Mouse (Mus musculus) lung, embryonic 15.5 days (tissue): ENCODE measurements around the gene Cnpy1. TPM values are rescaled to one million over a fixed set of nuclear protein-coding genes. Genes with fewer than 3 reads are reported as not detected.

ENCODE experiments used
- ATAC-seq: fragments of 200-750 bp; cut with Nextera tagmentation; 2 replicates; pipeline ENCODE4 v1.8.0; 2017; ENCODE audit warnings: moderate number of reproducible peaks, borderline replicate concordance; ENCODE audit not compliant: low FRiP score, low TSS enrichment; ENCODE audit errors: extremely low read depth
- H3K27ac ChIP-seq: fragments of 300-500 bp; sonication (generic); 2 replicates; pipeline ENCODE4 v1.5.1; 2015; ENCODE audit warnings: moderate library complexity, mild to moderate bottlenecking, inconsistent platforms
- H3K27me3 ChIP-seq: fragments of 300-500 bp; sonication (generic); 2 replicates; pipeline ENCODE4 v1.6.1; 2015; ENCODE audit warnings: inconsistent platforms
- H3K36me3 ChIP-seq: fragments of 300-500 bp; sonication (generic); 2 replicates; pipeline ENCODE4 v1.6.1; 2015; ENCODE audit warnings: inconsistent platforms
- H3K4me1 ChIP-seq: fragments of 300-500 bp; sonication (generic); 2 replicates; pipeline ENCODE4 v1.6.1; 2015; ENCODE audit warnings: inconsistent platforms
- H3K4me2 ChIP-seq: fragments of 300-500 bp; sonication (generic); 2 replicates; pipeline ENCODE4 v1.6.1; 2015; ENCODE audit warnings: inconsistent platforms, mild to moderate bottlenecking, moderate library complexity
- H3K4me3 ChIP-seq: fragments of 300-500 bp; sonication (generic); 2 replicates; pipeline ENCODE4 v1.5.1; 2015; ENCODE audit warnings: mild to moderate bottlenecking, inconsistent platforms
- H3K9ac ChIP-seq: fragments of 300-500 bp; sonication (generic); 2 replicates; pipeline ENCODE4 v1.6.1; 2015; ENCODE audit warnings: inconsistent platforms
- H3K9me3 ChIP-seq: fragments of 300-500 bp; sonication (generic); 2 replicates; pipeline ENCODE4 v1.6.1; 2016; ENCODE audit warnings: inconsistent platforms
- WGBS: fragments of 180-500 bp; shearing (Covaris S2); methylation state at CpG from one replicate; pipeline ENCODE4 v1.1.7; 2015; 5-methylcytosine and 5-hydroxymethylcytosine counted together
- polyA plus RNA-seq: library from polyadenylated mRNA; unstranded; fragments of >200 nt; fragmentation: Nextera tagmentation; extraction: Ambion mirVana; gene quantifications from 2 replicates; pipeline ENCODE4 v1.2.1, GENCODE M21; 2015

Cnpy1 gene
- polyA plus RNA-seq, 1 experiment from 2014 or later: 0.56 TPM

DNA sequence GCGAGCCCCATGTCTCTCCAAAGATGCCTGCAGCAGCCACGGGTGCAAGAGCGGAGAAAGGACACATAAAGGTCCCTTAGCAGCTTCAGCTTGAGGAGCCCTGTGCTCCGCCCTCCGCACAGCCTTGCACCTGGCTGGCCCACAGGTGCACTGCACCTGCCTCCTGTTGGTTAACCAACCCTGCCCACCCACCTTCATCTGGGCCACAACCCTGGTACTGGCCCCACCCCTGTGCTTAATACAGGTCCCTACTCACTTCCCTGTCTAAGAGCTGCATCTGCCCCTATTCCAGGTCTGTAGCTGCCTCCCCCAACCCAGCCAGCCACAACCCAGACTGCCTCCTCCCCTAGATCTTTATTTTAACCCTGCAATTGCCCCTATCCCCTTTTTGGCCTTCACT is 16.5 kb upstream of the Cnpy1 start:
- Histone ChIP-seq H3K4me1 (no peaks in the 10 kb centered on the region), H3K9ac (no peak overlapping the region), H3K4me2 (no peak overlapping the region), H3K27ac (no peak overlapping the region), H3K9me3 (no peaks in the 10 kb centered on the region), H3K4me3 (no peak overlapping the region), H3K27me3 (no peaks in the 10 kb centered on the region), H3K36me3 (no peaks in the 10 kb centered on the region)
- 78% methylated on average over 5 of the region's 5 CpGs for WGBS
- no peak for ATAC-seq

DNA sequence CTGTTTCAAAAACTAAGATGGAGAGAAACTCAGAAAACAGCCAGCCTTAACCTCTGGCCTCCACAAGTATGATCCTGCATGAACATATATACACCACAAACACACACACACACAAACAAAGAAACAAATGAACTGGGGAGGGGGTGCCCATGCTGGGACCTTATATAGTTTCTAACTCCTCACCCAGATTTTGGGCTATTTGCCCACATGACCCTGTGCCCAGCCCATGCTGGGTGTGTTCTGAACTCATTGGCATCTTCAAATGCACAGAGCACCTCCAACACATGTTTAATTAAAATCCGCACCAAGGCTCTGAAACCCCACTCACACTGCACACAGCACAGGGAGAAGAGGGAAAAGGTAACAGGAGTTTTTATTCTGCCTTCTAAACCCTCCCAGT is 14.3 kb upstream of the Cnpy1 start:
- Histone ChIP-seq H3K27ac (no peak overlapping the region), H3K27me3 (no peaks in the 10 kb centered on the region), H3K4me1 (no peaks in the 10 kb centered on the region), H3K36me3 (no peaks in the 10 kb centered on the region), H3K4me2 (no peak overlapping the region), H3K9ac (no peak overlapping the region), H3K9me3 (no peaks in the 10 kb centered on the region), H3K4me3 (no peak overlapping the region)
- no peak for ATAC-seq
- 89% methylated on average over 1 of the region's 1 CpGs for WGBS

DNA sequence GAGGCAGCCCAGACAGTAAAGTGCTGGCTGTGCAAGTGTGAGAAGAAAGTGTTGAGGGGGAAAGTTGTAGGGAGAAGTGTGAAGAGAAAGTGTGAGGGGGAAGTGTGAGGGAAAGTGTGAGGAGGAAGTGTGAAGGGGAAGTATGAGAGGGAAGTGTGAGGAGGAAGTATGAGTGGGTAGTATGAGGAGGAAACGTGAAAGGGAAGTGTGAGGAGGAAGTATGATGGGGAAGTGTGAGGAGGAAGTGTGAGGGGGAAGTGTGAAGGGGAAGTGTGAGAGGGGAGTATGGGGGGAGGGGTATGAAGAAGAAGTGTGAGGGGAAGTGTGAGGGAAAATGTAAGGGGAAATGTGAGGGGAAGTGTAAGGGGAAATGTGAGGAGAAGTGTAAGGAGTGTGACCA is 13.8 kb upstream of the Cnpy1 start:
- H3K36me3 ChIP-seq: no peaks in the 10 kb centered on the region
- WGBS: 15% methylated on average over 1 of the region's 1 CpGs
- H3K4me3 ChIP-seq: no peak overlapping the region
- H3K27me3 ChIP-seq: no peaks in the 10 kb centered on the region
- H3K27ac ChIP-seq: no peak overlapping the region
- no peak for ATAC-seq
- no peak overlapping the region for H3K9ac ChIP-seq
- no peak overlapping the region for H3K4me2 ChIP-seq
- H3K9me3 ChIP-seq: no peaks in the 10 kb centered on the region
- no peaks in the 10 kb centered on the region for H3K4me1 ChIP-seq

DNA sequence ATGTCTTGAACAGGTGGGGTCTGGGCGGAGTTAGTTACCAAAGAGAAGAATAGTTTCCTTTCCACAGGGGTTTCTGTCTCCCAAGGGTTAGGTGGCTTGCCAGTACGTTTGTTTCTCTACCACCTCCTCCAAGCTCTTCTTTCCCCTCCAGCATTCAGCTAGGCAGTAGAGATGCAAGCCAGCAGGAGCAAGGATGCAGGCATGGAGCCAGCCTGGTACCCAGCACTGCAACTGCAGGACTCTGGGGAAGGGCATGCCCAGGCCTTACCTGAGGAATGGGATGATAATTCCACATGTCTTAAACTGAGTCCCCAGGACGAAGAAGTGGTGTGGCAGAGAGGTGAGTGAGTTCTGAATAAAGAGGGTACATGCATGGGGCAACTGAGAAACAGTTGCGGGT is 12.2 kb upstream of the Cnpy1 start:
- no peaks in the 10 kb centered on the region for H3K36me3 ChIP-seq
- H3K9me3 ChIP-seq: no peaks in the 10 kb centered on the region
- H3K27me3 ChIP-seq: no peaks in the 10 kb centered on the region
- no peak overlapping the region for H3K4me2 ChIP-seq
- WGBS: 67% methylated on average over 4 of the region's 4 CpGs
- no peaks in the 10 kb centered on the region for H3K4me1 ChIP-seq
- H3K27ac ChIP-seq: no peak overlapping the region
- no peak overlapping the region for H3K9ac ChIP-seq
- H3K4me3 ChIP-seq: no peak overlapping the region
- ATAC-seq: no peak

DNA sequence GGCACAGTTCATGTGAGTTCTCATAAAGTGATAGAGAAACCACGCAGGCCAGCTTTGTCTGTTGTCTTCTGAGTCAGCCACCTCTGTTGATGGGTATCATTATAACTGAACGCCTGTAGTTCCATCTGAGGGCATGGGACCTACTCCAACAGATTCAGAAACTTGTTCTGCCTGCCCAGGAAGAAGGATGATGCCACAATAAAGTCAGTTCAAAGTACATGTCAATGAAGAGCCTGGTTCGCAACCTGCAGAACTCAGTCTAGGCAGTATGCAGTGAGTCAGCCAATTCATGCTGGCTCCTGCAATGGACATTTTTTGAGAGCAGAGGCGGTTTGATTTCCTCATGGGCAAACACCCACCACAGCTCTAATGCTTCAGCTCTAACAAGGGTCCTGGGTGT is 7.4 kb upstream of the Cnpy1 start:
- Histone ChIP-seq H3K27me3 (no peaks in the 10 kb centered on the region), H3K36me3 (no peaks in the 10 kb centered on the region), H3K4me3 (no peak overlapping the region), H3K9me3 (no peaks in the 10 kb centered on the region), H3K4me1 (no peaks in the 10 kb centered on the region), H3K9ac (no peak overlapping the region), H3K4me2 (no peak overlapping the region), H3K27ac (no peak overlapping the region)
- no peak for ATAC-seq
- WGBS: 82% methylated on average over 4 of the region's 4 CpGs

DNA sequence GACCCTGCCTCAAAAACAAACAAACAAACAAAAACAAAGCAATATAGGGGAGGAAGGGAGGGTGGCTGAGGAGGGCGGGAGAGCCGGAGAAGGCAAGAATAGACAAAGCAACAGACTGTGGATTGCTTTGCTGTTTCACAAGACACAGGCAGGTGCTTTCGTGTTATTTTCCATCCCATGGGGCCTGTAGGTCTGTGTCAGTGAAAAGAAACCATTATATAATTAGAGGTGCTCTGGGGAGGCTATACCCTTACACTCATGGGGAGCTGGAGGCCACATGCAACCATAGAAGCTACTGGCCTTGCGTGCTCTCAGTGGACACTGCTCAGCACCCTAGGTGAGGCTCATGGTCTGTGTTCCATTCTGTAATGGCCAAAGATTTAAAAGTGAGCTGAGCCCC is 6.7 kb upstream of the Cnpy1 start:
- Histone ChIP-seq H3K9ac (no peak overlapping the region), H3K9me3 (no peaks in the 10 kb centered on the region), H3K4me1 (no peaks in the 10 kb centered on the region), H3K27ac (no peak overlapping the region), H3K4me2 (no peak overlapping the region), H3K4me3 (no peak overlapping the region), H3K36me3 (no peaks in the 10 kb centered on the region), H3K27me3 (no peaks in the 10 kb centered on the region)
- no peak for ATAC-seq
- 80% methylated on average over 4 of the region's 4 CpGs for WGBS

DNA sequence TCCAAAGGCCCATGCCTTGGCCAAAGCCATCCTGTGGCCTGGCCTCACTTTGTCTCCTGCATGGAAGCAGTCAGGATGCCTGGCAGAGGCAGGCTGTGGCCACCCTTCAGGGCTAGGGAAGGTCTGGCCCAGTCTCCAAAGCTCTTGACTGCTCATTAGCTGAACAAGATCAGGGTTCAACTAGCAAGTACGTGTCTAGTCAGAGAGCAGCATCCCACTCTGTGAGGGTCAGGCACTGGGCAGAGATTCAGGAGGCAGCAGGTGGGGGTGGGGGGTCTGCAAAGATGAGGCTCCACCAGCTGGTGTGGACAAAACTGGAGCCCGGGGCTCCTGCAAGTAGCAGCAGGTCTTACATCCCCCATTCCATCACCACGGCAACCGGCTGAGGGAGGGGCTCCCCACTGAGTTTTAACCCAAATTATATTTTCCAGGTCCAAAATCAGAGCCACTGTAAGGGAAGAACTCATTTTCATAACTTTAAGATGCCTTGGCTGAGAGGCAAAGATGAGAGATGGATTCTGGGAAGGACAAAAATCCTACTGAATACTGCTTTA is 5.7 kb upstream of the Cnpy1 start:
- Histone ChIP-seq H3K9ac (no peak overlapping the region), H3K4me3 (no peak overlapping the region), H3K27ac (no peak overlapping the region), H3K9me3 (no peaks in the 10 kb centered on the region), H3K36me3 (no peaks in the 10 kb centered on the region), H3K27me3 (no peaks in the 10 kb centered on the region), H3K4me2 (no peak overlapping the region), H3K4me1 (no peaks in the 10 kb centered on the region)
- WGBS: 58% methylated on average over 4 of the region's 4 CpGs
- ATAC-seq: no peak

DNA sequence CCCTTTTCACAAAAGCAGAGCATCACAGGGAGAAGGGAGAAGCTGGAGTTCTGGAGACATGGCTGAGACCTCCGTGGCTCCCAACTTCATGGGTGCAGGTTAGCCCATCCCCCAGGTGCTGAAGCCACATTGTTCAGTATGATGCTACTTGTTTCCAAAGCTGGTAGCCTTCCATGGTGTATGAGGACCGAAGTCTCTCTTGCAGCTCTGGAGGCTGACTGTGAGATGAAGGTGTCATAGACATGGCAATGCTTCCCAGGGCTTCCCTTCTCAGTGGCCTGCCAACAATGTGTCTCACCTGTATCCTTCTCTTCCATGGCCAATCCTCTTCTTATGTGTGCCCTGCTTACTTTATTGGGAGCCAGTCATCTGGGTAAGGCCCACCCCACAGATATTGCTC is 4.9 kb upstream of the Cnpy1 start:
- no peaks in the 10 kb centered on the region for H3K4me1 ChIP-seq
- no peaks in the 10 kb centered on the region for H3K27me3 ChIP-seq
- H3K36me3 ChIP-seq: no peaks in the 10 kb centered on the region
- H3K4me3 ChIP-seq: no peak overlapping the region
- no peak for ATAC-seq
- no peak overlapping the region for H3K4me2 ChIP-seq
- no peak overlapping the region for H3K27ac ChIP-seq
- WGBS: 77% methylated on average over 2 of the region's 2 CpGs
- H3K9me3 ChIP-seq: no peaks in the 10 kb centered on the region
- H3K9ac ChIP-seq: no peak overlapping the region

DNA sequence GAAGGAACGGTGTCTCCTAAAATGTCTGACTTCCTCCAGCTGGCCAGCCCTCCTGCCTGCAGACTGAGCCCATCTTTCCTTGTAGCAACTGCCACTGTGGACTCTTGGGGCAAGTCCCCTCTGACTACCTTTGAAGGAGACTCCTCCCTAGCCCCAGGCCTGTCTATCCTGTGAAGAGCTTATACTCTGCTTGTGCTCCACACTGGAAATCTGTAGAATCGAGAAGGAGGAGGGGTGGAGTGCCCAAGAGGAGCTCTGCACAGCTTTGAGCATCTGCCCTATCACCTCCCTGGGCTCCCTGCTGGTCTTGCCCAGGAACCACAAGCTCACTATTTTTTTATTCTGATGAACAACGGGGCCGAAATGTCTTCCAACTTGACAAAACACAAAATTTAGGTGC is 485 bp downstream of the Cnpy1 start:
- Histone ChIP-seq H3K27ac (no peak overlapping the region), H3K9me3 (no peaks in the 10 kb centered on the region), H3K36me3 (no peaks in the 10 kb centered on the region), H3K4me2 (no peak overlapping the region), H3K27me3 (no peaks in the 10 kb centered on the region), H3K4me3 (no peak overlapping the region), H3K4me1 (no peaks in the 10 kb centered on the region), H3K9ac (no peak overlapping the region)
- 61% methylated on average over 4 of the region's 4 CpGs for WGBS
- ATAC-seq: no peak

DNA sequence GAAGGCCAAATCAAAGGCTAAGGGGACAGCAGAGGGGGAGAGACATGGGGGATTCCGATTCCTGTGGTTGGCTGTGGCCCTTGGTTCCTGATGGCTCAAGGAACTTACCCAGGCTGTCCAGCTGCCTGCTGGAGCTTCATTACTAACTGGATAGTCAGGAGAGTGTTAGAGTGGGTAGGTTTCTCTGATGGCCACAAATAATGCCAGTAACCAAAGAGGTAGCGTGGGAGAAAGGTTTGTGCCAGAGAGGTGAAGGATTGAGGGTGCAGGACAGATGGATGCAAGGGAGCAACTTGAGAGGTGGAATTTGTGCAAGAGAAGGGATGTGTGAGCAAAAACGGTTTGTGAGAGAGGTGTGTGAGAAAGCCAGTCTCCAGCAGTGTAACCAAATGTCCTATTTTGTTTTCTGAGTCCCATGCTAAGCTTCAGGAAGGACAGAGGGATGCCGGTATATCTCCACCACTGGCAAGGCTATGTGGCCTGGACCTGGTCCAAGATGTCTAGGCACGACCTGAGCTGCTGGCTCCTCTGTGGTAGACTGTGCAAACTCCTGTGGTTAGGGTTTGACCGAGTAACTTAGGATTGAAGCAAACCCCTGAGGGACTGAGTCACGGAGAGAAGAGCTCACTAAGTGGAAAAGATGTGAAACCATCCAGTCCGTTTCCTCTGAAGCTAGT is 2.0 kb downstream of the Cnpy1 start:
- 61% methylated on average over 8 of the region's 8 CpGs for WGBS
- Histone ChIP-seq H3K9me3 (no peaks in the 10 kb centered on the region), H3K4me3 (no peak overlapping the region), H3K27ac (no peak overlapping the region), H3K27me3 (no peaks in the 10 kb centered on the region), H3K4me1 (no peaks in the 10 kb centered on the region), H3K4me2 (no peak overlapping the region), H3K9ac (no peak overlapping the region), H3K36me3 (no peaks in the 10 kb centered on the region)
- no peak for ATAC-seq

DNA sequence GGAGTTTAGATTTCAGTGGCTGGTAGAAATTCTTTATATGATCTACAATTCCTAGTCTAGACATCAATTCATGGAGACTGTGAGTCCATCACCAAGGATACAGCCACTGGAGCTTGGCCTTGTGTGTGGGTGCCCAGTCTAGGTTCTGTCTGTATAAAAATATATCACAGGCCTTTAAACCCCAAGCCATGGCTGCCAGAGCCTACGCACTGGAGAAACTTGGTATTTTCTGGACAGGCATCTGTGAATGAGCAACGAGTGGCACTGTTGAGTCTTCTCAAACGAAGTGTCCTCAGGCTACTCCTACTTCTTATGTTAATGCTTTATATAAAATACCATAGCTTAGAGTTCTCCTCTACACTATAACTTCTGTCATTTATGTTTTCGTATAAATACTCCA is 4.2 kb downstream of the Cnpy1 start:
- H3K9me3 ChIP-seq: no peaks in the 10 kb centered on the region
- H3K4me3 ChIP-seq: no peak overlapping the region
- no peaks in the 10 kb centered on the region for H3K27me3 ChIP-seq
- WGBS: 67% methylated on average over 4 of the region's 4 CpGs
- no peak for ATAC-seq
- no peaks in the 10 kb centered on the region for H3K4me1 ChIP-seq
- H3K27ac ChIP-seq: no peak overlapping the region
- H3K9ac ChIP-seq: no peak overlapping the region
- no peak overlapping the region for H3K4me2 ChIP-seq
- no peaks in the 10 kb centered on the region for H3K36me3 ChIP-seq

DNA sequence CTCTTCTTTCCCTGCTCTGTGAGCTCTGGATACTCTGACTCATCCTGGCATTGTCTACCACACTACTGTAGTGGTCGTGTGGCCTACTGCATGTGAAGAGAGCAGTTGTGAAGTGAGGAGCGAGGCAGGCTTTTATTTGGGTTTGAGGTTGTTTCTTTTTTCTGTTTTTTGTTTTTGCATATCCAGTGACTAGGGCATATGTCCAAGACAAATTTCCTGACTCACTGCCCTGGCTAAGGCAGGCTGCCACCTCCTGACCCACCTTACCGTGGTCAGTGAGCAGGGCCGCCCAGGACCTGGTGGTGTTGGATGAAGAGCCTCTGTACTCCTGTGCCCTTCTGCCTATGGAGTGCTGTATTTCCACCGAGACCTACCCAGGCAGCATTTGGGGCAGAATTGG is 5.8 kb downstream of the Cnpy1 start:
- ATAC-seq: no peak
- Histone ChIP-seq H3K27ac (no peak overlapping the region), H3K4me1 (no peaks in the 10 kb centered on the region), H3K27me3 (no peaks in the 10 kb centered on the region), H3K4me3 (no peak overlapping the region), H3K9me3 (no peaks in the 10 kb centered on the region), H3K9ac (no peak overlapping the region), H3K4me2 (no peak overlapping the region), H3K36me3 (no peaks in the 10 kb centered on the region)
- WGBS: 75% methylated on average over 5 of the region's 5 CpGs

DNA sequence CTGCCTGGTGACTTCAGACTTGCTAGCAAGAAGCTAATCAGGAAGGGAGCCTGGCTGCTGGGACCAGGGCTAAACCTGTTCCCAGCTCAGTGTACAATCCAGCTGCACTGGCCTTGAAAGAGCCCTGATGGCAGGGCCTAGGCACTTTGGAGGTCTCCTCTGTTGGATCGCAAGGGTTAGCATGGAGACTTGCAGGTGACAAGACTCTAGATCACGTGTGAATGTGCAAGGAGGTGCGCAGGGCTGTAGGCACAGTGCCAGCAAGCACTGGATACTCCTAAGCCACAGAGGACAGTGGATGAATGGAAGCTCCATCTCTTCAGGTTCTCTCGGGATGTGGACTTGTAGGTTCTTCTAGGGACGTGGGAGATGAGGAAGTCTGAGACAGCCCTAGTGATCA is 6.7 kb downstream of the Cnpy1 start:
- ATAC-seq: no peak
- Histone ChIP-seq H3K27ac (no peak overlapping the region), H3K36me3 (no peaks in the 10 kb centered on the region), H3K4me1 (no peaks in the 10 kb centered on the region), H3K9me3 (no peaks in the 10 kb centered on the region), H3K27me3 (no peaks in the 10 kb centered on the region), H3K4me3 (no peak overlapping the region), H3K4me2 (no peak overlapping the region), H3K9ac (no peak overlapping the region)
- WGBS: 79% methylated on average over 5 of the region's 5 CpGs
